ENCODE assay signal across 8 mouse cellular contexts in the genomic region with DNA sequence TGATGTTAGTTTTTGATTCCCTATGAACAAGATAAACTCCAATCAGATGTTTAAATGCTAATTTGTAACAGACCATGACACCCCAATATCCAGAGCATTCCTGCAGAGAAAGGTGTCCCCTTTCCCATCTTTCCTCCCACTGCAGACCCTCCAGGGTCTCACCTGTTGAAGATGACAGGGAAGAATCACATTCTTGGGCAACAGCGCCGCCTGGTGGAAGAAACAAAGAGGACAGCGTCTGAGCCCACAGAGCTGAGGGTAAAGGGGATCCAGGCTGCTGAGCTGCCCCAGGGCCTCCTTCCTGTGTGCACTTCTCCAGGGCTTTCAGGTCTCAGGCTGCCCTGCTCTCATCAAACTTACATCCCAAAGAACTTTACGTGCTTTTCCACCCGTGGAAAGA. TPM values are rescaled to one million over a fixed set of nuclear protein-coding genes. Genes with fewer than 3 reads are reported as not detected.
DNase-seq lines count a peak whose midpoint lies in the region; ATAC-seq and TF ChIP-seq lines count a peak whose summit lies in the region.
"Had no signal": no experiment of that assay in that cellular context is flagged by ENCODE, and none has a peak within 500 bp of the region (broad histone marks: within the 10 kb centered on the region; RNA-seq: fewer than 3 reads in every experiment).

No protein-coding gene starts in this region.

- no peak overlapping the region for H3K27ac ChIP-seq in intestine, postnatal 0 days (ENCODE audit: low read depth, low read length)
- no peak overlapping the region for H3K27ac ChIP-seq in intestine, embryonic 15.5 days
- H3K27ac ChIP-seq: neural tube, embryonic 13.5 days had no signal

- no peaks in the 10 kb centered on the region for H3K36me3 ChIP-seq in intestine, postnatal 0 days (ENCODE audit: control insufficient read depth, insufficient read depth)
- no peaks in the 10 kb centered on the region for H3K36me3 ChIP-seq in intestine, embryonic 15.5 days
- H3K36me3 ChIP-seq in splenic B cell, adult 2 months (ENCODE audit: control insufficient read depth, insufficient read depth, low read length, poor library complexity, severe bottlenecking) = peaks cover 9% of the 10 kb centered on the region
- H3K36me3 ChIP-seq: neural tube, embryonic 13.5 days had no signal

- no peak overlapping the region for H3K4me2 ChIP-seq in intestine, postnatal 0 days (replicated peaks; ENCODE audit: low read depth)
- no peak overlapping the region for H3K4me2 ChIP-seq in intestine, embryonic 15.5 days (replicated peaks)
- H3K4me2 ChIP-seq: neural tube, embryonic 13.5 days had no signal

- peak; percentile 84 for TF ChIP-seq CTCF in intestine, postnatal 0 days (IDR thresholded peaks at IDR 0.05; ENCODE audit: low read depth)

- H3K27me3 ChIP-seq in intestine, postnatal 0 days (replicated peaks; ENCODE audit: control insufficient read depth, insufficient read depth, low read length) = no peaks in the 10 kb centered on the region
- H3K27me3 ChIP-seq in intestine, embryonic 15.5 days (replicated peaks) = 0 out of 2 replicates have a peak, but pooled peaks cover 5% of the 10 kb centered on the region
- H3K27me3 ChIP-seq in splenic B cell, adult 2 months (ENCODE audit: control insufficient read depth, insufficient read depth, low read length, poor library complexity, severe bottlenecking) = no peaks in the 10 kb centered on the region; the same call in 1 of the 2 replicates

- no peak for ATAC-seq in intestine, postnatal 0 days
- no peak for ATAC-seq in intestine, embryonic 15.5 days

- no peaks in the 10 kb centered on the region for H3K4me1 ChIP-seq in intestine, postnatal 0 days (replicated peaks; ENCODE audit: control insufficient read depth, insufficient read depth, low read length)
- H3K4me1 ChIP-seq in intestine, embryonic 15.5 days (replicated peaks) = peaks cover 9% of the 10 kb centered on the region; the same call in 1 of the 2 replicates

- no peak overlapping the region for H3K9ac ChIP-seq in intestine, postnatal 0 days (ENCODE audit: low read depth, low read length)
- H3K9ac ChIP-seq in intestine, embryonic 15.5 days = no peak overlapping the region
- H3K9ac ChIP-seq: neural tube, embryonic 13.5 days had no signal

- no peaks in the 10 kb centered on the region for H3K9me3 ChIP-seq in intestine, postnatal 0 days (ENCODE audit: control insufficient read depth)
- no peaks in the 10 kb centered on the region for H3K9me3 ChIP-seq in intestine, embryonic 15.5 days
- H3K9me3 ChIP-seq: neural tube, embryonic 13.5 days had no signal

- DNase-seq in urinary bladder, postnatal 14 days (ENCODE audit: low spot score) = peak; percentile 41
- DNase-seq in urinary bladder, postnatal 4 days (ENCODE audit: low spot score in 2 of 2) = no peak
- DNase-seq in embryo, embryonic 11 days = peak; percentile 54
- peak; percentile 73 for DNase-seq in splenic B cell, adult 2 months (ENCODE audit: low read depth, low spot score)
- DNase-seq in ovary, postnatal 14 days (ENCODE audit: low spot score) = no peak

- H3K4me3 ChIP-seq in intestine, postnatal 0 days (ENCODE audit: low read depth, low read length) = no peak overlapping the region
- no peak overlapping the region for H3K4me3 ChIP-seq in intestine, embryonic 15.5 days (replicated peaks)
- H3K4me3 ChIP-seq: neural tube, embryonic 13.5 days had no signal

- 7% methylated on average over 5 of the region's 5 CpGs for WGBS in intestine, postnatal 0 days
- WGBS in intestine, embryonic 15.5 days = 7% methylated on average over 5 of the region's 5 CpGs

RNA-seq across cellular contexts. Expression of a gene that starts 3.3 kb away (rescaled TPM):
- polyA plus RNA-seq in intestine, postnatal 0 days (2015; fragmentation: Nextera tagmentation; extraction: Ambion mirVana) = 896 and 933 TPM in 2 replicates
- polyA plus RNA-seq in intestine, embryonic 15.5 days (2015; fragmentation: Nextera tagmentation; extraction: Ambion mirVana) = 190 and 264 TPM in 2 replicates

RNA-seq across cellular contexts. Expression of a gene that starts 21.1 kb away (rescaled TPM):
- polyA plus RNA-seq in intestine, postnatal 0 days (2015; fragmentation: Nextera tagmentation; extraction: Ambion mirVana) = 9.1 and 10.1 TPM in 2 replicates
- polyA plus RNA-seq in intestine, embryonic 15.5 days (2015; fragmentation: Nextera tagmentation; extraction: Ambion mirVana) = 16.8 and 18.2 TPM in 2 replicates

RNA-seq across cellular contexts. Expression of a gene that starts 24.4 kb away (rescaled TPM):
- polyA plus RNA-seq in intestine, postnatal 0 days (2015; fragmentation: Nextera tagmentation; extraction: Ambion mirVana) = 59.8 and 67.1 TPM in 2 replicates
- 51.5 and 60.9 TPM in 2 replicates for polyA plus RNA-seq in intestine, embryonic 15.5 days (2015; fragmentation: Nextera tagmentation; extraction: Ambion mirVana)

RNA-seq across cellular contexts. Expression of a gene that starts 28.1 kb away (rescaled TPM):
- 99.1 and 99.5 TPM in 2 replicates for polyA plus RNA-seq in intestine, postnatal 0 days (2015; fragmentation: Nextera tagmentation; extraction: Ambion mirVana)
- polyA plus RNA-seq in intestine, embryonic 15.5 days (2015; fragmentation: Nextera tagmentation; extraction: Ambion mirVana) = 151 and 172 TPM in 2 replicates

RNA-seq across cellular contexts. Expression of a gene that starts 28.2 kb away (rescaled TPM):
- 19.5 and 22.1 TPM in 2 replicates for polyA plus RNA-seq in intestine, postnatal 0 days (2015; fragmentation: Nextera tagmentation; extraction: Ambion mirVana)
- 41.8 and 45.0 TPM in 2 replicates for polyA plus RNA-seq in intestine, embryonic 15.5 days (2015; fragmentation: Nextera tagmentation; extraction: Ambion mirVana)

Comparison
In these comparisons a context has a peak if more than half of its experiments do, and no peak if none do; other contexts are left out.
1. DNase-seq: peak in urinary bladder, postnatal 14 days (single experiment), embryo, embryonic 11 days (single experiment) and splenic B cell, adult 2 months (single experiment); none in urinary bladder, postnatal 4 days (0 of 2) and ovary, postnatal 14 days (single experiment).